Mouse (Mus musculus): ENCODE measurements around the gene Lbx1.

Lbx1 gene

DNA sequence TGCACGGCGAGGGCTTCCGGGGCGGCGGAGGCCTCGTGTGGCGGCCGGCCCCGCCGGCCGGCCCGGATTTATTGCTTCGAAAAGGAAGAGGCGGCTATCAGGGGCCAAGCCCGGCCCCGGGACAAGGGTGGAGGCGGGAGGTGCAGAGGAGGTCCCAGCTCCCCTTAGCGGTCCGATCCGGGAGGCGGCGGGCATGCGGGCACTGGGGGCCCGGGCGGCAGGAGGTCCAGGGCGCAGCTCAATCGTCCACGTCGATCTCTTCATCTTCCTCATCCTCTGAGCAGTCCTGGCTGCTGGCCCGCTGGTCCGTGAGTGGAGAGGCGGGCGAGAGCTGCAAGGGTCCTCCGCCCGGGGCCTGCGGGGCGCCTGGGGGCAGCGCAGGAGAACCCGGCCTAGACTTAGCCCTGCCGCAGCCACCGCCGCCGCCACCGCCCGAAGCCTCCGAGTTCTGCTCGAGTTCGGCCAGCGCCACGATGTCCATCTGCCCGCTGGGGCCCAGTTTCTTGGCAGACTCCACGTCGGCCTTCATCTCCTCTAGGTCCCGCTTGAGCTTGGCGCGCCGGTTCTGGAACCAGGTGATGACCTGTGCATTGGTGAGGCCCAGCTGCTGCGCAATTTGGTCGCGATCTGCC, 2.0 kb downstream of the Lbx1 start:
- DNase-seq (ENCODE audit: low spot score): no peak

DNA sequence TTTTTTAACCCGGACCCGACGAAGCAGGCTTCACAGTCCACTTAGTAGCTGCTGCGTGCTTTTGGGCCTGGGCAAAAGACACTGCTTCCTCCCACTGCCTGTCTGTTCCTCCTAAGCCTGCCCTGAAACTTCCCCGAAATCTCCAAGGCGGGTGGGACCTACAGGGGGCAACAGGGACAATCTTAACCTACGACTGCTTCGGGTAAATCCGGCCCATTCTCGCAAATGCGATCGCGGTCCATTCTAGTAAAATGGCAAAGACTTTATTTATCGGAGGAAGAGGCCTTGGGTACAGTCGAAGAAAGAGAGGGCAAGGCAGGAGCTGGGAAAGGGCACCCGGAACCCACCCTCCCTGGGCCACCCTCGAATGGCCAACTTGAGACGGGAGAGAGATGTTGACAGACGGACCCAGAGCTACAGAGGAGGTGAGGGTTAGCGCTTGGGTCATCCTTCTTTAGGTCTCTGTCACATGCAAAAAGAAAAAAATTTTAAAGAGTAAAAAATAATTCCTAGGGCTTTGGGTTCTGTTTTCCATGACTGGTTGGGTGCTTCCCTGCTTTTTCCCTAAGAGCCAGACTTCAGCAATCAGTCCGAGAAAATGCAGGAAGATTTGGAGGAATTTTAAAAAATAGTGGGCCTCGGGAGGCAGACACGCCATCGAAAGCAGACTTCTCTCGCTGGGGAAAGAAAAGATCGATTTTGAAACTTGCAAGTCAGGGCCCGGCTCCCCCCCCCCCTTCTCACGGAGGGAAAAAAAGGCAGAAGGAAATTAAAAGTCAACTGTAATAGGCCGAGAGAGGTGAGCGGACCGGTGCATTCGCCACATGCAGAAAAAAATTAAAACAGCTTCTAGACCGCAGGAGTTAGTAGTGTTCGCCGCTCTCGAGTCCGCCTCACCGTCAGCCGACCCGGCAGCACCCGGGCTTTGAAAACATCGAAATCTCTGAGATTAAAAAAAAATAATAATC, 2.9 kb downstream of the Lbx1 start:
- no peak for DNase-seq (ENCODE audit: low spot score)

DNA sequence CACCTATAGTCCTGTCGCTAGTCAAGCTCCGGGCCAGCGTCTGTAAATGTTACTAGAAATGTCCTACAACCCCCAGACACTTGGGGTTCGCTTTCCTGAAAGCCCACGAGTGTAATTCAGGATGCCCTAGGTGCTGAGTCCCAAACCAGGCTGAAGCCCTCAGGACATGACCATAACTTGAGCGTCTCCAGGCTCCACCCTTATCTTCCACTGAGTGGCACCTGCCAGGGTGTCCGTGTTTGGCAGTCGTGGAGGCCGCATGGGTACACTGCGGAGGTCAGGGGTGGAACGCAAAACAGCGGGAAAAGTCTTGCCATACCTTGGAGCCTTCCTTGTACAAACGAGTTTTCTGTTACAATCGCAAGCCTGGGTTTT, 3.6 kb downstream of the Lbx1 start:
- DNase-seq (ENCODE audit: low spot score): no peak

DNA sequence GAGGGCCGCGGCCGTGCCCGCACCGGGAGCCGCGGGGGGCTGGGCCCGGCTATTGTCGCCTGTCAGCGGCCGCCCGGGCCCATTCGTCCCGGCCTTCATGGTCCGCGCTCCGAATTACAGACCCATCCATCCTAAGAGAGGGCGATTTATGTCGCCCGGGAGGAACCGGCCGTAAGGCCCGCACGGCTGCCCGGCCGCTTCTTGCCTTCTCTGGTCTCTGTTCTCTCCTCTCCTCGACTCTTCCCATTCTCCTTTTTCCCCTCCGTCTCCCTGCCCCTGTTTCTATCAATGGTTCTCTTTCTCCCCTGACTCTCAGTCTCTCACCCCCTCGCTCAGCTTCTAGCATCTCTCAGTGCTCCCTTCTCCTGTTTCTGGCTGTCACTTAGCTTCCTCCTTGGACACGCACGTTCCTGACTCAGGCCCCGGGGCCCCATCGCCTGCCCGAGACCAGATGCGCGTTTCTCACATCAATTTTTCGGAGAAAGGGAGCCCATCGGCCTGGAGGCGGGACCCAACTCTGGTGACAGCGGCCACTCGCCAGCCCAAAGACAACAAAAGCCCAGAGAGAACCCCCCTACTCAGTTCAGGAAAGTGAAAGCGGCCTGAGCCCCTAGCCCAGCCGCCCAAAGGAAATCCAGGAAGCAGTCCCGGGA, 4.1 kb downstream of the Lbx1 start:
- DNase-seq (ENCODE audit: low spot score): no peak

DNA sequence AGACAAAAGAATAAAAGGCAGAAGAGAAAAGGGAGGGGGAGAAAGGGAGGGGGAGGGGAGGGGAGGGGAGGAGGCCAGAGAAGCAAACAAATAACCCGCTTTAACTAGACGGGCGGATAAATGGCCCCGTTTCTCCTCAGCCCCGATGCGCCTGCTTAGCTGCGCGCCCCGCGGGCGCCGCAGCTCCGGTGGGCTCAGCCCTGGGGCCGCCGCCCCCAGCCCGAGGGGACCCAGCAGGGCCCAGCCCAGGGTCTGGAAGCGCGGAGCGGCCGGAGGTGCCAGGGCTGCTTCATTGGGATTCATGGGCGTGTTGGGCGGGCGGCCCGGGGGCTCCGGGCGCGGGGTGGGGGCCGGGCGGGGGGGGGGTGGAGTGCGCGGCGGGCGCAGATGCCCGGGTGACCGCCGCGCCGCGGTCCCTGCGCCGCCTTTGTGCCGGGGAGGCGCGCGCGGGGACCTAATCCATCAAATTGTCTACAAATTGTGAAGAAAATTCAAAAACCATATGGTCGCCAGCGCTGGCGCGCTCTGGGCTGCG, 4.7 kb downstream of the Lbx1 start:
- no peak for DNase-seq (ENCODE audit: low spot score)

DNA sequence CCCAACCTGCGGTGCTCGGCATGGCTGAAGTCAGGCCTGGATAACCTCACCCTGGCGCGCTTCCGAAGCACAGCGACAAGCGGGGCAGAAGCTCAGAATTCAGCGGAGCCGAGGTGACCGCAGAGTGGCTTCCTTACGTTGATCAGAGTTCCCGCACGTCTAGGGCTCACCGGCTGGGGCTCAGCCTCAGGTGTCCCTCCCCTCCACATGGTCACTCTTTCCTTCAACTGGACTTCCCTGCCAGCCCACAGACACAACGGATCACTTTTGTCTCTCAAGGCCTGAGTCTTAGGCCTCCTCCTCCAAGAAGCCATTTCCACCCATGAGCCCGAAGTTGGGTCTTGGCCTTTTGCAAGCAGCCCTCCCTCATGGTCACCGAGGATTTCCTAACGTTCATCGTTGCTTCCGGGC, 5.4 kb downstream of the Lbx1 start:
- no peak for DNase-seq (ENCODE audit: low spot score)

DNA sequence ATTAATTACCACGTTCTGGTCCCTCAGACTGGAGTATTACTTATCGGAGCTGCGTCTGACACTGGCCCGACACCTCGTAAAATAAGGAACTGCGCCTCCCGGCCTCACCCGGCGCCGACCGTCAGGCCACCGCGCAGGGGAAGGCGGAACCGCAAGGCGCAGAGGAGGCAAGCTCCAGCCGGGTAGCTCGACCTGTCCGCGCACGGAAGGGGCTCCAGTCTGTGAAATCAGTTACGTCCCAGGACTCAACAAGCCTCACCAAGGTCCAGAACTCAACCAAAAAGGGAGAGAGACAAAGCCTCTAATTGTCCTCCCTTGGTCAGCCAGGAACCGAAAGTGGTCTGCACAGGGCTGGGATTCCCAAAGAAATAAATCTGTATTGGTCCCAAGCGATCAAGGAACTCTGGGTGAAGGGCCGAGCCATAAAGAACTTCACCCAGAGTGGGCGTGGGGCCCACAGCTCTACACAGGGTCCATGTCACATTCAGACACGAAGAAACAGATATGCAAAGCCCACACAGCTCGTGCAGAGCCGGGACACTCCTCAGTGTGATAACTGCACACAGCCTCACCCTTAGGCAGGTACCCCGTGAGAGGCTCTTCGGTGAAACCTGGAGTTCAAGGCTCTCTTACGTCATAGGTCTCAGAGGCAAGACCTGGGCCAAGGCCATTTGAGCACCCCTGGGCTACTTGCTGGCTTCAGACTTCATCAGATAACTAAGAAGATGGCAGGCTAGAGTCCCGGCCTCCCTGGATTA, 6.1 kb downstream of the Lbx1 start:
- no peak for DNase-seq (ENCODE audit: low spot score)

DNA sequence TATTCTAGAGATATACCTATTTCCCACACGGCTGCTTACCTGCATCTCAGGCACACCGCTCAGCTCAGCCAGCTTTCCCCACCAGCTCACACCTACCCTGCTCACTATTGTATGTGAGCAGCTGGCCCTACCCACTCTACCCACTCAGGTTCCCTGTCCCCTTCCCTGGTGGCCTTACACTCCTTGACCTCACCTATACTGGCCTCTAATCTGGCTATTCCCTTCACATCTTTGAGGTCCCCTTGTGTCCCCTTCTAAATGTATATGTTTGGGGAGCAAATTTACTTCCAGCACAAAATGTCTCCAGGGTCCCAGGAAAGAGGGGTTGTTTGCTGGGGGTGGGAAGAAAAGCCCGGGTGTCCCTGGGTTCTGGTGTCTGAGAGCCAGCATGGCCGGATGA, 6.8 kb downstream of the Lbx1 start:
- no peak for DNase-seq (ENCODE audit: low spot score)

DNA sequence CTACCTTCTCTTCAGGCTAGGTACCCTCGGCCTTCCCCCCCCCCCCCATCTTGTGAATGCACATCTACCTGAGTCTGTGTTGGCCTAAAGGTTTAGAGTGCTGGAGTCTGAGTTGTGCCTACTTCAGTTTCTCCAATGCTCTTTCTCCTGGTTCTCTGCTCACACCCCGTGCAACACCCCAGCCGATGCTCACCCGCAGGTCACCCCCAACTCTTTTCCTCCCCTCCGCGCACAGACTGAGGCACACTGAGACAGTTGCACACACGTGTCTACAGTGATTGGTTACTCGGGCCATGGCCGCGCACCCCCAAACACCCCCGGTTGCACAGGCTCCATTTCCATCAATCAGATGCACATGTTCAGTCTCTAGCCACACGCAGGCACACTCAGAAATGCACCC, 7.5 kb downstream of the Lbx1 start:
- no peak for DNase-seq (ENCODE audit: low spot score)

DNA sequence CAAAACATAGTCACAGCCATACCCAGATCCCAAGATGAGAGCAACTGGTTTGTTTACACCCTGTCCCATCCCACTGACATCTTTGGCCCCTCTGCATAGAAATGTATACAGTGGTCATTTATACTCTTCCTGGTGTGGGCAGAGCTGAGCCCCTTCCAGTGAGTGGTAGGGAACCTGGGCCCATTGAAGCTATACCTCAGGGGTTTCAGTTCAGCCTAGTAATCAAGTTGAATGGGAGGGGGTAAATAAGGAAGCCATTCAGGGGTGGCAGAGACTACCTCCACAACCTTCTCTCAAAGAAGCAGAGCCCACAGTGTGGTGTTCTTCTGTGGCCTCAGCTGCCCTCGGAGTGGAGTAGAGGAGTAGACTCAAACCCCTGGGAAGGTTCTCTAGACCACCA, 7.9 kb downstream of the Lbx1 start:
- DNase-seq (ENCODE audit: low spot score): no peak

DNA sequence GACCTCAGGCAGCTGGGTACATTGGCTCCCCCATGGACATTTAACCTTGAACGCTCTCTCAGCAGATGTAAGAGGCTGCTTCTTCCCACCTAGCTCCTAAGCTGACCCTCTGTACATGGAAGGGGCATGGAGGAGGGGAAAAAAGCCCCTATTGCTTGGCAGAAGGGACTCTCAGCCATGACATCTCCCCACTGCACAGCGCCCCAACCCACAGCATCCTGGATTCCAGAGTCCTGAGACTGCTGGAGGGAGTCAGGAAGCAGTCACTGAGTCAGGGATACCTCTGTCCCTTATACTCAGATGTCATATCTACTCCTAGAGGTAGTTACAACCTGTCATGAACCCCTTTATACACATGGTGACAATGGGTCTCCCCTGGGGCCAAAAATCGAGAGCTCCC, 8.6 kb downstream of the Lbx1 start:
- no peak for DNase-seq (ENCODE audit: low spot score)

DNA sequence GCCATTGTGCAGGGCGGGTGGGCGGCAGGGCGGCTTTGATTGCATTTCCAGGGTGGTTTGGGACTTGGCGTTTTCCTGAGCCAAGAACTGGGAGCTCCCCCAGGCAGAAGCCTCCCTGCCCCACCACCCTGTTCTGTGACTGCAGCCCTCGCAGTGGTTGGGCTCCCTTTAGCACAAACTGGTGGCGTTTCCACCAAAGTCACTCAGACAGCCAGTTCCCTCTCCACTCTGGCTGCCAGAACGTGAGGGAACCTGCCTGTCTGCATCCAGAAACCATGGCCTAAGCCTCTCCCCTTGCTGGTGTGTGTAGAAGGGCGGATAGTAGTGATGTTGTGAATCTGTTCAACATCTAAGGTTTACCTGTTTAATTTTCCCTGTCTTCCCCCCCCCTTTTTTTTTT, 9.4 kb downstream of the Lbx1 start:
- no peak for DNase-seq (ENCODE audit: low spot score)

DNA sequence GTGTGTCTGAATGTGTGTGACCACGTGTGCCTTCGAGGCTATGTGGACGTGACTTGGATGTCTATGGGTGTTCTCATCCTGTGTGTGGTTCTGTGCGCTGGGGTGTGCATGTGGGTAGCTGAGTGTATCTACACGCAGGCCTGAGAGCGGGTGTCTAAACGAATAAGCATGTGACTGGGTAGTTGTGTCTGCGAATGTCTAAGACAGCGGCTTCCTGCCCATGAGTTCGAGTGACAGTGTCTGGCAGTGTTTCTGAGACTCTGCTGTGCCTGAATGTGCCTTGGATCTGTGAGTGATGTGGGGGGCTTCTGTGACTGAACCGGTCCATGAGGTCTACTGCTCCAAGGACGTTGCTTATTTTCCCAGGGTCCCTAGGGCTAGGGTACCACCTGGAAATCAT, 10.5 kb downstream of the Lbx1 start:
- no peak for DNase-seq (ENCODE audit: low spot score)

DNA sequence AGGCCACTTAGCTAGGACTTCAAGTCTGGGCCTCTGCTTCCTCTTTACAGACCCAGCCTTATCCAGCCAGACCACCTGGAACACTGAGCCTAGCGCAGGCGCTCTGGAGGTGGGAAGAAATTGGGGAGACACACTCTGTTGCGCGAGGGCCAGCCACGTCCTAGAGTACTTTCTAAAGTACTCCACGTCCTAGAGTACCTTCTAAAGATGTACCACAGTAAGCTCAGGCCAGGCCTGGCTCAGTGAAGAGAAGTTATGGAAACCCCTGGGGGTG, 11.4 kb downstream of the Lbx1 start:
- DNase-seq (ENCODE audit: low spot score): no peak

DNA sequence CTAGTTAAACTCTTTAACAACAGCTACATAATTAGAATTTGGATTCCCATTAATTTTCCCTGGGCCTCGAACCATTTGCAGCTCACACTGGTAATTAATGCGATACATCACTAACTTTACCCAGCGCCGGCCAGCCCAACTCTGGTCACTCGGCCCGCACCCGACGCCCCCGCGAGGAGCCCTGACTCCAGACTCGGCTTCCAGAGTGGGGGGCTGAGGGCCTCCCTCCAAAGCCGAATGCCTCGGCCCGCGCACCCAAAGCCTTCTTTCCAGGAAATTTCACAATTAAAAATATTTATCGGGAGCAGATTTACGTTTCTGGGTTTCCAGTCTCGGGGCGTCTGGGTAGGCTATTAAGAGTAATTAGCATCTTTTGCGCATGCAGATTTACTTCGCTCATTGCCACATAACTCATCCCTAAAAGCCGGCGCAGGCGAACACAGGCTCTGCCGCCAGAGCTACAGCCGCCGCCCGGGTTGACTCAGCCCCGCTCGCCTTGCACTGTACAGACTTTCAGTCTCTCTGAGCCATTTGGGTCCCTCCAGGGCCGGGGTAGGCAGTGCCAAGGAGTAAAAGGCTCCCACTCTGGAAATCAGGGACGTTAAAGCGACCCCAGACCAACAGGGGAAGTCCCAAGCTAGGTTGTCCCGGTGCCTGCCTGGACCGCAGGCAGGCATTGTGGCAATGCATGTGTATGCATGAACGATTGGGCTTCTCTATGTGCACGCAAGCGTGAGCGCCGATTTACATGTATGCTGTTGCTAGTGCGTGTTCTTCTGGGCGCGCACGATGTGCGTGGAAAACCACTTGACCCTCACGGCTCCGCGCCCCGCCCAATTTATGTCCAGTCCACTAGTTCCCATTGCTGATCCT, 12.0 kb downstream of the Lbx1 start:
- no peak for DNase-seq (ENCODE audit: low spot score)

DNA sequence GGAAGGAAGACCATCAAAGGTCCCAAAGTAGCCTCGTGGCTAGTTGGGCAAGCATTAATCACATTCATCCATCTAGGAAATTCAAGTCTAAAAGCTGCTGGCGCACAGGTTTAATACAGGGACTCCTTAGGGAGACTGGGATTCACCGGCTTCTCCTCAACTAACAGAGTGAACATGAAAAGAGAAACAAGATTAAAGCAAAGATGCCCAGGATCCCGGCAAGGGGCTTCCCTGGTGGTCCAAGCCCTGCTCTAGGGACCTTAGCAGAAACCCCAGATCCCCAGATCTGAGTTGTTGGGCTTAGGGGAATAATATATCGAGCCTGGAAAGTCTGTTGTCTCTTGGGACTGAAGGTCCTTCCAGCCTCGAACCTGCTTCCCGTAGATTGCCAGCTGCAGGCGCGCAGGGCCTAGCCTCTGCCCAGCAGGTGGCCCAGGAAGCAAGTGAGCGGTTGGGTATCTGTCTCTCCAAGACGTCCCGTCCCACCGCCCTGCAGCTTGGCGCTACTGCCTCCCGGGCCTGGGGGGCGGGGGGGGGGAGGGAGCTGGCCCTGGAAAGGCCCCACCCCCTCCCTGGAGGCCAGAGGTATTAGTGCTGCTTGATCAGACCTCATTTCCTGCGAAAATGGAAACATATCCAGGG, 13.3 kb downstream of the Lbx1 start:
- DNase-seq (ENCODE audit: low spot score): no peak

DNA sequence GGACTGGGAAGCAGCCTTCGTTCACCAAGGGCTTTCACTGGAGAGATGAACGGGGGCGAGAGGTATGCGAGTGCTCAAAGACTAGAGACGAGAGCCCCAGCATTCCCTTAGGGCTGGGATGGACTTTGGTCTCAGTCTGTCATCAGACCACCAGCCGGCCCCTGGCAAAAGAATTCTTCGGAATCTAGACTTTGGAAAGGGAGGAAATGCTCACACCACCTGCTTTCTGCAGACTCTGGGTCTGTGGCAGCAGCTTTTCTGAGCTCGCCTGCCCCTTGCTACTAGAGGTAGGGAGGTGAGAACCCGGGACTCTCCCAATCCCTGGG, 14.2 kb downstream of the Lbx1 start:
- DNase-seq (ENCODE audit: low spot score): no peak

DNA sequence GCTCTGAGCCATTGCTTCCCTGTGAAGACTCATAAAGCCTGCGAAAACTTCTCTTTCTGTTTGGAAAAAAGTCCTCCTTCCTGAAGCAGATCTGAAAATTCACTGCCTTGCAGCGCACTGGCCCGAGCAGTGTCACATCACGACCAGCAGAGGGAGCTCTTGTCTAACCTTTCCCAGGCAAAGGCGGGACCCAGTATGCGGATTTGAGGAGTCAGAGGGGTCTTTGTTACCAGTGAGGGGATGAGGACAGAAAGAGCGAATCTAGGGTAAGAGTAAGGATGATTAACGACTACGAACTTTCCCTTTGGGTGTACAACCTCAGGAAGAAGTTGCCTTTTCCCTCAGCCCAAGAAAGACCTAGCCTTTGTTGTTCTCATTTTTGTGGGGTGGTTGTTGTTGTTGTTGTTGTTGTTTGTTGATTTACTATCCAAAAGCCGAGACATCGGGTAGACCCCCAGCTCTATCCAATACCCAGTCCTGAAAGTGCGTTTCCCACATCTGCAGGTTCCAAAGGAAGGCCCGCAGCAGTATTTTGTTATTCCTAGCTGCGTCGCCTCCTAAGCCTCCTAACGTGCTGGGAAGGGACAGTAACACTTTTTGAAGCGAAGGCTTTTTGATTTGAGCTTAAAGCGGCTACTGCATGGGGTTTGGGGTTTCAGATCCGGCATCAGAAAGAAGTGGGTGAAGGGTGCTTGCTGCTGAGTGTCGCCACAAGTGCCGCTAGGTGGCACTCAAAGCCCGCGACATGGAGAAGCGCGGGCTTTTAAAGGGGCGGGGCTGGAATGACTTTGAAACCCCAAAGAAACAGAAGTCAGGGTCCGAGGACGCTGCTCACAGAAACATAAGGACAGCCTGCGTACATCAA, 14.8 kb downstream of the Lbx1 start:
- peak; percentile 71 for DNase-seq (ENCODE audit: low spot score)

DNA sequence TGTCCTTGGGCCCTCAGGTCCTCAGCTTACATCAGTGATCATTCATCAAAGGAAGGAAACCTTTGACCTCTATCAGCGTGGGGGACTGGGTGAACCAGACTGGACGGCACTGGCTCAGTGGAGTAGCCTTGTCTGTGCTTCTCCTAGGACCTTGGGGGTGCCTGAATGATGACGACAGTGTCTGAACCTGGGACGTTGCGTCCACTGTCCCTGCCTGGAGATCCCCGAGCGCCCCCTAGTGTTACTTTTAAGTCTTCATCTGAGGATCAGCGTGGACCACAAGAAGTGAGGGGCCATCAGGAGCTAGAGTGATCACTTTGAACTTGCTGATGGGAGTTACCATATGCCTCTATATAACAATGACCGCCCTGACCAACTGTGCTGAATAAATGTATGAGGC, 19.4 kb downstream of the Lbx1 start:
- no peak for DNase-seq (ENCODE audit: low spot score)

DNA sequence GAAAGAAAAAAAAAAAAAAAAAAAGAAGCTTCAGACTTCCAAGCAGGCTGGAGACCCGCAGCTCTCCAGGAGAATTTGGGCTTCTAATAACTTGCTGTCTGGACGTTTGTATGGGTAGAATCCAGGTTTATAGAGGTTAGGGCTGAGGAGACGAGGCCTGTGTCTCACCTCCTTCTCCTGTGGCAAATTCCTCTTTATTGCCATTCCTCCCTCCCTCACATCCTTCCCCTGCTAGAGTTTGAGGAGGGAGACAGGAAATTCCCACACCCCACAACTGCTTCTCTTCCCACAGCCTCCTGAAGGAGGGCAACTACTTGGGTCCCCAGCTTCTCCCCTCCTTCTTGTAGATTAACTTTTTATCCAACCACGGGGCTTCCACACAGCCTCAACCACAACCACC, 20.2 kb downstream of the Lbx1 start:
- no peak for DNase-seq (ENCODE audit: low spot score)

Measured in testis, postnatal 14 days (tissue).